Mouse (Mus musculus) lung, adult 2 months (tissue): Measurements from ENCODE around the gene Ear14.

Source experiments
- CTCF ChIP-seq: fragments of 200-500 bp; IDR thresholded peaks from 2 replicates; pipeline ENCODE4 v1.5.1; 2011; ENCODE audit warnings: mild to moderate bottlenecking, low read length, control low read depth; ENCODE audit not compliant: insufficient read depth
- POLR2A ChIP-seq: fragments of 200-500 bp; IDR thresholded peaks from 2 replicates; pipeline ENCODE4 v1.6.1; 2011; ENCODE audit warnings: low read depth, mild to moderate bottlenecking, control low read depth, low read length, borderline replicate concordance; ENCODE audit errors: extremely low read depth

DNA sequence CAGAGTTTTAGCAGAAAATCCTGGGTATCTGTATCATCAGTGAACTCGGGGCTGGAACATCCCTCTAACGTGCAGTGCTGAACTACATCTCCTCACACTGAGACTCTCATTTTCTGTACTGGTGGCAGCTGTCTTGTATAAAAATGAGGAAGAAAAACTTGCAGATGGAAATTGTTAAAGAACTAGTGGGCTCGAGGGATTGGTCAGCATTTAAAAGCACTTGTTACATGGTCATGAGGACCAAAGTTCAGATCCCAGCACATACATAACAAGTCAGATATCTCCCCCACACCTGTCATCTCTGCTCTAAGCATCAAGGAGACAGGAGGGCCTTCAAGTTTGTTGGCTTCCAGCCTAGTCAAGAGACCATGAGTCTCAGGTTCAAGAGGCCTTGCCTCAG lies 47.2 kb downstream of the Ear14 start:
- TF ChIP-seq POLR2A (no peak), CTCF (no peak)
